Mouse (Mus musculus): ENCODE data around the gene Col4a4.

Gene Col4a4

DNA sequence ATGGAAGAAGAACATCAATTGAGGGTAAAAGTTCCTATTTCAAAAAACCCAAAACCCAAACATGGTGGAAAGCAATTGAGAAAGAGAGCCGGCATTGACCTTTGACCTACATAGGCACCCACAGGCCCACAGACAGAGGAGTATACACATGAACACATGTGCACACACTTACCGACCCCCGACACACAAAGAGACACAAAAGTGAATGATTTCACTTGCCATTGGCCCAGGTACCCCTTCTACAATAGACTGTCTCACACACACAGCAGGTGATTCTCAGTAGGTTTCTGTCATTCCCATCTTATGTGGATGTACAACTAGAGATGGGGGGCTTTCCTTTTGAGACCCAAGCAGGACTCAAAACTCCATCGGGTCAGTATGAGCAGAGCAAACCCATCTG, 110.8 kb downstream of the Col4a4 start:
- no peak for DNase-seq (ENCODE audit: low read depth, low spot score)

DNA sequence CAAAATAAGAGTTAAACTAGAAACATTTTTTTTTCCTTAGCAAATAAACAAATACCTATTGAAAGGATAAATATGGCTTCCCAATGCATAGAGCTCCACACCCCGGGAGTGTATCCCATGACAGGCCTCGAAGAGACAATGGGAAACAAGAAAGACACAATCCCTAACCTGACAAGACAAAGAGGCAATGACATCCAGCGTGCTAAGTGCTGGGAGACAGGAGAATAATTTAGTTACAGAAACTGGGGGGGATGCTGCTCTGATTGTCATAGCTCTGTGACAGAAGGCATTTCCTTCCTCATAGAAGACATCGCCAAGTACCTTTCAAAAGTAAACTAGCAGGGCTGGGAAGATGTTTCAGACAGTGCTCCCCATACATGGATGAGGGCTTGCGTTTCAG, 111.4 kb downstream of the Col4a4 start:
- no peak for DNase-seq (ENCODE audit: low read depth, low spot score)

- no peak for DNase-seq (ENCODE audit: low read depth, low spot score)
Observed at GRCm38 (mm10) chr1:82474461-82474961, 112.1 kb downstream of the Col4a4 start.

DNA sequence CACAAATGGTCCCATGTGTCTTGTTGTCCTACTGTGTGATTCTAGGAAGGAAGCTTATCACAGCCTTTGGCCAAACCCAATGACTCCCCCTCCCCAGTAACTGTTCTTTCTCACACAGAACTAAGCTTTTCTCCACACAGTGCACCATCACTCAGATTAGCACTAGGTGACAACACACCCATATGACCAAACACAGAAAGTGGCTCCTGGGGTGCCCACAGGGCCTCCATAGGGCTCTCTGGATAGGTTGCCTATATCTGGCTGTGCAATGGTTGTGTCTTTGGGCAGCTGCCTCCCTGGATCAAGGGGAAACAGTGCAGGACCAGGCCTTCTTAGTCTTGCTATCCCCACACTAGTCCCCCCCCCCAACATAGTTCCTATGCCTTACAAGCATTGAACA, 113.2 kb downstream of the Col4a4 start:
- DNase-seq (ENCODE audit: low read depth, low spot score) = no peak

- no peak for DNase-seq (ENCODE audit: low read depth, low spot score)
Observed at GRCm38 (mm10) chr1:82470516-82471225, 116.0 kb downstream of the Col4a4 start.

DNA sequence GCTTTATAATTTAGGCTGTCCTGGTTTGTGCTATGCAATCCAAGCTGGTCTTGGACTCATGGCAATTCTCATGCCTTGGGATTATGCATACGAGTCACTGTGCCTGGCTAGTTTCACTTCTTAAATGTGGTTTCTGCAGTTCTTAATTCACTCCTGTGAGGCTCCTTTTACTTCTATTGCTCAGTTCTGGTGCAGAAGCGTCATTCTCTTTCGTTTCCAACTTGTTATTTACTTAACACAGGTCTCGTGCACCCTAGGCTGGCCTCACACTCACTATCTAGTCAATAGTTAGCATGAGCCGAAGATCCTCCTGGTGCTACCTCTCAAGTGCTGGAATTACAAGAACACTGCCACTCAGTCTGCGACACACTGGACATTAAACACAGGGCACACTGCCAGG, 117.8 kb downstream of the Col4a4 start:
- no peak for DNase-seq (ENCODE audit: low read depth, low spot score)

DNA sequence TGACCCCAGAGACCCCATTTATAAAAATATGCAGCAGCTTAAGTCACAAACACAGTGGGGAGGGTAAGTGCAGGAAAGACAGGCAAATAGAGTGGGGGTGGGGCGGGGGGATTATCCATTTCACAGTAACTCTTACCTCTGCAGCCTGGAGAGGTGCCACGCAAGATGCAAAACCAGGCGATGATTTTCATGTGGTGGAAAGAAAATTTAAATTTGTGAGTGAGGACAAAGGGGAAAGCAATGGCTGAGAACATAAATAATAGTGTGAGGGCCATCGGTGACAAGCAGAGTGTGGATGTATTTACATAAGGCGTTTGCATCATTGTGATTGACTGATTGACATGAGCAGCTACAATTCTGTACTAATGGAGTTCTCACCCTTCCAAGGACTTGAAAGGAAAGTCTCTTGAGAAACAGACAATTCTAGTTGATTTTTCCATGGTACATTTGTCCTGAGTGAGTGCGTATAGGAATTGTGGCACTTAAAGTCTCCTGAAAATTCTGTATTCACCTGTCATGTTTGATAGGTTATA, 121.3 kb downstream of the Col4a4 start:
- no peak for DNase-seq (ENCODE audit: low read depth, low spot score)

GRCm38 (mm10) chr1:82461041-82461440, 125.6 kb downstream of the Col4a4 start:
- DNase-seq (ENCODE audit: low read depth, low spot score) = no peak

DNA sequence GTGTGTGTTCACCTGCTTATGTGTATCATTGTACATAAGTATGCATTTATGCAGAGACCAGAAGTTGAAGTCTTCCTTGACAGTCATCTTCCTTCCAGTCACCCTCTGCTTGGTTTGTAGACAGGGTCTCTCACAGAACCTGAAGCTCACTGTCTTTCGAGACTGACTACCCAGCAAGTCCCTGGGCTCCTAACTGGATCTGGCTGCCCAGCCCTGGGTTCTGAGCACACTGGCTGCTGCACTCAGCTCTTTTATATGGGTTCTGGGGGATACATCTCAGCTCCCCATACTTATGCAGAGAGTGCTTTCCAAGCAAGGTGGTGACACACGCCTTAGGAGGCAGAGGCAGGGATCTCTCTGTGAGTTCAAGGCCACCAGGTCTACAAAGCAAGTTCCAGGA, 126.7 kb downstream of the Col4a4 start:
- no peak for DNase-seq (ENCODE audit: low read depth, low spot score)

GRCm38 (mm10) chr1:82459350-82459749, 127.3 kb downstream of the Col4a4 start:
- DNase-seq (ENCODE audit: low read depth, low spot score) = no peak

- DNase-seq (ENCODE audit: low read depth, low spot score) = no peak
Observed at GRCm38 (mm10) chr1:82454031-82454430, 132.6 kb downstream of the Col4a4 start.

GRCm38 (mm10) chr1:82451927-82452651, 134.6 kb downstream of the Col4a4 start:
- no peak for DNase-seq (ENCODE audit: low read depth, low spot score)

DNA sequence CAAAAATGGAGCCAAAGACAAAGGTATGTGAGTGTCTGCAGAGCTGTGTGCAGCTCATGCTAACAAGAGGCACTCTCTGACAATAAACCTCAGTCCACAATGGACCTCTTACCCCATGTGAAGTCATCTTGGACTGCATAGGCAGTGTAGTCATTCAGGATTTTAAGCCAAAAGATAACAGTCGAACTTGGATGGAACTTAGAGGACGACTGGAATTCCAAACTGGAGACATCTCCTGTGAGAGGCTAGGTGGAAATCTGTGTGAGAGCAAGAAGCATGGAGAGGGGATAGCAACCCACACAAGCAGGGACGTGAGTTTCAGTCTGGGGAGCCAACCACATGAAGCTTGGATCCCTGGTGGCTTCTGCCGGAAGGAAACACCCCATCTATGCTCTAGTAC, 136.8 kb downstream of the Col4a4 start:
- no peak for DNase-seq (ENCODE audit: low read depth, low spot score)

DNA sequence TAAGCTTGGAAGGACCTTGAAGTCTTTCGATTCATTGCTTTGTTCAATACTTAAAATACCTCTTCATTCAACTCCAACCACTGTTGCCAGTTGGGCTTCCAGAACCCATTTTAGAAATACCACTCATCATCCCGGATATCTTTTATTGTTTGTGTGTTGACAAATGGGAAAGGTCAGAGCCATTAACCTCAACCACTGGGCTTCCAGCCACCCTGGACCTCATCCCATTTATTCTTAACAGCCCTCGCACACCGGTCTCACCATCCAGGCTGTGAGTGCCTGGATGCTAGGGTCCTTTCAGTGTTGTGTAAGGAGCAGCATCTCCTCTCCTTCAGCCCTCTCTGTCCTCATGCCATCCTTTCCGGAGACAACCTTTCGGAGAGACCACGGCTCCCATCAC, 140.6 kb downstream of the Col4a4 start:
- DNase-seq (ENCODE audit: low read depth, low spot score) = no peak

DNA sequence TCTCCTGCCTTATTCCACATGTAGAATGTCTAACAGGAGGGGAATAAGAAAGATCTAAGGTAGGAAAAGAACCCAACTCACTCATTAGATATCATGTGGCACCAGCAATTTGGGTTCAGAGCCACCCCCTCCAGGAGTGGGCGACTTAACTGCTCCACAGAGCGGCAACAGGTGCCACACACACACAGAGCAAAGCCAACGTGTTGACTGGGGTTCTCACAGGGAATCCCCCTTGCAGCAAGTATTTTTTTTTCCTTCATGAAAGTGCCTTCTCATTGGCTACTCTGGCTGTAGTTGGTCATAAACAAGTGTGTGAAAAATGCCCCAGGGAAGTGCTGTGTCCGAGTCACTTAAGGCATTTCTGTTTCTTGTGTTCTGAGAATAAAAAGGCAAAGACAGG, 143.1 kb downstream of the Col4a4 start:
- DNase-seq (ENCODE audit: low read depth, low spot score) = no peak

DNA sequence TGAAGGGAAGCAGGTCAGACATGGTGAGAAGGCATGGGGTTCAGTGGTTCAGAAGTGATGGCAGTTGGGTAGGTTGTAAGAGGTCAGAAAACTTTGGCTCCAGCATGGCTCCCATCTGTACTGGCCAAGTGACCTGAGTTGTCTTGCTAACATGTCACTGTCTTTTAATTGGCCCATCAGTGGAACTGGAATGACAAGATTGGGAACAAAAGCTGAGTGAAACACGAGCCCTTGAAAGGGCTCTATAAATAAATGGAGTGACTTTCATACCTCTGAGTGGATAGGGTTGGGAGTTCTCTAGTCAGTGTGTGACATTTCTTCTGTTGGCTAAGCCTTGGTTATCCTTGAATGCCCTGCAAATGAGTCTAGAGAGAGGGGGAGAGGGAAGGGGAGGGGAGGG, 146.5 kb downstream of the Col4a4 start:
- no peak for DNase-seq (ENCODE audit: low read depth, low spot score)

GRCm38 (mm10) chr1:82437273-82437672, 149.4 kb downstream of the Col4a4 start:
- no peak for DNase-seq (ENCODE audit: low read depth, low spot score)

DNA sequence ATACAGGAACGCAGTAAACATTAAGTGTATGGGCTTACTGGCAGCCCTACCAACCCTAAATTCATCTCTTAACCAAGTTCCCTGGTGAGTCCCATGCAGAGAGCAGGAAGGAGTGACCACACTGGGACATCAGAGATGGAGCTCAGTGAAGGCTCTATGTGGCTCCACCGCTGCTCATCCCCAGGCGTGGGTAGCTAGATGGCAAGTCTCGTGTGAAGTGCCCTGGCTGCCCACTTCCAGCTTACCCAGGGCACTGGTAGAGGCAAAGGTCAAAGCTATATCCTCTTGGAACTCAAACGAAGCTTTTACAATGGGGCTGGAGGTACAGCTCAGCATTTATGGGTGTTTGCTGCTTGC, 153.0 kb downstream of the Col4a4 start:
- DNase-seq (ENCODE audit: low read depth, low spot score) = no peak

DNA sequence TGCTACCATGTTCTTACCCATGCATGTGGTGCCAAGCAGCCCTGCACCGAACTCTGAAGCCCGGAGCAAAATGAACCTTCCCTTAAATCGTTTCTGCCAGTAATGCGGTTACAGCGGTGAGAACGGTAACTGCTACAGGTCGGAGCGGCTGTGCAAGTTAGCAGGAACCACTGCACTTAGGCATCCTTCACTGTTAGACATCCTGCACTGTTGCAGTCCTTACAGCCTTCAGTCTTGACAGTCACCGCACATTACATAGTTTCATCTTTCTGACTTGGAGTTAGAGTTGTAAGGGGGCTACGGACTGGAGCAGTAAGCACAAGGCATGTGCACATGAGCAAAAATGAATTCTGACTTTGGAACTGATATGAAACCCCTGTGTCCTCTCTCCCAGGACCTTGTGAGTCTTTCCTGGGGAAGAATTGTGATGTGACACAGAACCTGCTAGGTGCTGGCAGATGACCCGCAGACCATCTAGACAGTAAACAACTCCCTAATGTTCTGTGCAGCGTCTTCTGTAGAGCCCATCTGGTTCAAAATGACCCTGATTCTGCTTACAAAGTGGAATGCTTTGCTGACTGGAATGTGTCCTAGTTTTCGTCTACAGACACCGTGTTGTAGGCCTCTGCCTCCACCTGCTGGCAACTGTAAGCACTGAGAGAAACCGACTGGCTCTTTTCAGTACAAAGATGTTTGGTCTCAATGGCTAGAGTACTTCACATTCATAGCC, 153.6 kb downstream of the Col4a4 start:
- DNase-seq (ENCODE audit: low read depth, low spot score) = peak; percentile 14

GRCm38 (mm10) chr1:82429061-82429460, 157.6 kb downstream of the Col4a4 start:
- DNase-seq (ENCODE audit: low read depth, low spot score) = no peak

DNA sequence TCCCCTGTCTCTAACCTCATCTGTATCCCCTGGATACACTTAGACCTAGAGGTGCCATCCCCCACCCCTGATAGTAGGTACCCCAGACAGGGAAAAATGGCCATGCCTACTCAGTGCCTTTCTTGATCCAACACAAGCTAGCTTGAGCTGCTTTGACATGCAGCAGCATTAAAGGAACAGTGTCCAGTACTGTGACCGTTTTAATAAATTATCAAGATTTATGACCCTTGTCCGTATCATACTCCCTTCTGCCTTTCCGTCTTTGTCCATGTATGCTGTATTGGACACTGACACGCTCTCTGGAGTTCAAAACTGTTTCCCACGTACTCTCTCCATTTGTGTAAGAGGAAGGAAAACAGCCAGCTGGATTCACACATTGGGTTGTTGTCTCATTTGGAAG, 158.9 kb downstream of the Col4a4 start:
- DNase-seq (ENCODE audit: low read depth, low spot score) = no peak

DNA sequence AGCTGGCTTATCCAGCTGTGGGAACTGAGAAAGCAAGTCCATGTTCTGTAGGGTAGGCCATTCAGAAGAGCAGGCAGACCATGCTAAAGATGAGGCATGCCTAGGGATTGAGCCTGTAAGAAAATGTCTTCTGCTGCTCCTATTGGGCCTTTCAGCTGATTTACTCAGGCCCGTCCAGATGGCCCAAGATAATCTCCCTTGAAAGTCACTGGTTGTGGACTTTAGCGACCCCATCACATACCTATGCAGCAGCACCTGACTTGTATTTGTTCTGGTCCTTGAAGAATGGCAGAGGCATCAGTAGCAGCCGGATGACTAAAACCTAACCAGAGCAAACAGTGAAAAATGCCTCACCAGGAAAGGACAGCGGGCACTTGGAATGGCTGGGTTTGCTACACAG, 171.0 kb downstream of the Col4a4 start:
- no peak for DNase-seq (ENCODE audit: low read depth, low spot score)
